Mouse (Mus musculus) lung, embryonic 16.5 days (tissue): Measurements from ENCODE around the gene Pole4. TPM values are rescaled to one million over a fixed set of nuclear protein-coding genes. Genes with fewer than 3 reads are reported as not detected.
"Not testable (repeated sequence)": the region's sequence is repeated elsewhere in the genome, so short reads cannot be mapped to it uniquely, and the experiment has no call there.

ENCODE experiments used
- ATAC-seq: fragments of 200-750 bp; cut with Nextera tagmentation; 2 replicates; pipeline ENCODE4 v1.8.0; 2017; ENCODE audit warnings: low read depth, mild to moderate bottlenecking, moderate library complexity
- H3K27ac ChIP-seq: fragments of 300-500 bp; sonication (generic); 2 replicates; pipeline ENCODE4 v1.5.1; 2014; ENCODE audit warnings: mild to moderate bottlenecking, control low read depth, low read length
- H3K27me3 ChIP-seq: fragments of 300-500 bp; sonication (generic); 2 replicates; pipeline ENCODE4 v1.6.1; 2014; ENCODE audit warnings: low read depth, low read length, mixed read lengths; ENCODE audit not compliant: control insufficient read depth, insufficient read depth
- H3K36me3 ChIP-seq: fragments of 300-500 bp; sonication (generic); 2 replicates; pipeline ENCODE4 v1.6.1; 2014; ENCODE audit warnings: low read length; ENCODE audit not compliant: control insufficient read depth, insufficient read depth
- H3K4me1 ChIP-seq: fragments of 300-500 bp; sonication (generic); replicated peaks from 2 replicates; pipeline ENCODE4 v1.6.1; 2014; ENCODE audit warnings: low read length, mixed read lengths; ENCODE audit not compliant: control insufficient read depth, insufficient read depth
- H3K4me2 ChIP-seq: fragments of 300-500 bp; sonication (generic); 2 replicates; pipeline ENCODE4 v1.6.1; 2014; ENCODE audit warnings: low read depth, low read length, control low read depth
- H3K4me3 ChIP-seq: fragments of 300-500 bp; sonication (generic); 2 replicates; pipeline ENCODE4 v1.5.1; 2014; ENCODE audit warnings: mild to moderate bottlenecking, low read length, control low read depth
- H3K9ac ChIP-seq: fragments of 300-500 bp; sonication (generic); 2 replicates; pipeline ENCODE4 v1.6.1; 2014; ENCODE audit warnings: low read length, control low read depth
- H3K9me3 ChIP-seq: fragments of 300-500 bp; sonication (generic); 2 replicates; pipeline ENCODE4 v1.6.1; 2016; ENCODE audit warnings: low read length; ENCODE audit not compliant: control insufficient read depth
- WGBS: fragments of 180-500 bp; shearing (Covaris S2); extraction: QIAGEN DNeasy Blood & Tissue Kit; methylation state at CpG from one replicate; pipeline ENCODE4 v1.1.7; 2014; 5-methylcytosine and 5-hydroxymethylcytosine counted together
- polyA plus RNA-seq: library from polyadenylated mRNA; unstranded; fragments of >200 nt; fragmentation: Nextera tagmentation; extraction: Ambion mirVana; gene quantifications from 2 replicates; pipeline ENCODE4 v1.2.1, GENCODE M21; 2015

The Pole4 gene
- polyA plus RNA-seq, 1 experiment from 2014 or later = 101 TPM

- H3K4me3 ChIP-seq = no peak overlapping the region
- no peak overlapping the region for H3K4me2 ChIP-seq
- no peak overlapping the region for H3K9ac ChIP-seq
- ATAC-seq = no peak
- no peaks in the 10 kb centered on the region for H3K4me1 ChIP-seq
- H3K9me3 ChIP-seq = no peaks in the 10 kb centered on the region
- H3K27ac ChIP-seq = no peak overlapping the region
- no peaks in the 10 kb centered on the region for H3K27me3 ChIP-seq
- no peaks in the 10 kb centered on the region for H3K36me3 ChIP-seq
These were observed 38.7 kb downstream of the Pole4 start for GRCm38 (mm10) chr6:82666480-82666879.

GRCm38 (mm10) chr6:82653169-82653525 lies 52.0 kb downstream of the Pole4 start:
- H3K27me3 ChIP-seq = no peaks in the 10 kb centered on the region
- H3K27ac ChIP-seq = peak overlapping the region; percentile 85
- H3K4me2 ChIP-seq = peak overlapping the region; percentile 84
- H3K36me3 ChIP-seq = peaks cover 3% of the 10 kb centered on the region; the same call in 1 of the 2 replicates
- no peak; the same call in 1 of the 2 replicates for ATAC-seq
- WGBS = 29% methylated on average over 11 of the region's 11 CpGs
- H3K9ac ChIP-seq = peak overlapping the region; percentile 74
- no peaks in the 10 kb centered on the region for H3K9me3 ChIP-seq
- H3K4me1 ChIP-seq = peaks cover 8% of the 10 kb centered on the region; the same call in 1 of the 2 replicates
- H3K4me3 ChIP-seq = peak overlapping the region; percentile 66

DNA sequence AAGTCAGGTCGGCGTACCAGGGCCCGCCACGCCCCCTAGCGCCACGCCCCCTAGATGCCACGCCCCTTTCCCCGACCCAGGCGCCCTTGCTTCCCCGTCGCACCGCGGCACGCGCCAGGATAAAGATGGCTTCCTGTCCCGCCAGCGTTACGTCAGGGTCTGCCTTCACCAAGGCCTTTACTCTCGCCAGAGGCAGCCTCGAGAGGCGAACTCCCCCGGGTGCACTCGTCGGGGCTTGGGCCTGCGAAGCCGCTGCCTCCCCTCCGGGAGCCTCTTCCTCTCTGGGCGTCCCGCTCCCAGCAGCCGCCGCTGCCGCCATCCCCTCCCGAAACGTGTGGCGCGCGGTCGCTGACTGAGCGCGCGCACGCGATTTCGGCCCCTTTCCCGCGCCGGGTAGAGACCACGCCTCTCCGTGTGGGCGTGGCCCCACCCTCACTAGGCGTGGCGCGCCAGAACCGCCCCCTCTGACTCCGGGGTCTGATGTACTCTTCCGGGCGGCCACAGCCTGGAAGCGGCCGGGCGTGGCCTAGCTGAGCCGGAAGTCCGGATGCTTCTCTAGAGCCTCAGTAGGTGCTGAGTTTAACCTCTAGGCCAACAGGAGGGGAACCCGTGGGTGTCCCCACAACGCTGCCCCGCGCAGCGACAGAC lies 52.5 kb downstream of the Pole4 start:
- Histone ChIP-seq H3K4me3 (peak overlapping the region; percentile 66), H3K27me3 (no peaks in the 10 kb centered on the region), H3K4me1 (peaks cover 8% of the 10 kb centered on the region; the same call in 1 of the 2 replicates), H3K36me3 (peaks cover 7% of the 10 kb centered on the region; the same call in 1 of the 2 replicates), H3K9ac (peak overlapping the region; percentile 77), H3K9me3 (no peaks in the 10 kb centered on the region), H3K27ac (peak overlapping the region; percentile 92), H3K4me2 (peak overlapping the region; percentile 84)
- ATAC-seq = peak; percentile 100
- WGBS = under 1% methylated on average over 66 of the region's 67 CpGs

GRCm38 (mm10) chr6:82649096-82649495 lies 56.1 kb downstream of the Pole4 start:
- Histone ChIP-seq H3K4me2 (no peak overlapping the region), H3K9me3 (no peaks in the 10 kb centered on the region), H3K27ac (no peak overlapping the region), H3K36me3 (peaks cover 8% of the 10 kb centered on the region; the same call in 1 of the 2 replicates), H3K4me1 (peaks cover 8% of the 10 kb centered on the region; the same call in 1 of the 2 replicates), H3K4me3 (no peak overlapping the region), H3K9ac (no peak overlapping the region), H3K27me3 (no peaks in the 10 kb centered on the region)
- WGBS = 80% methylated on average over 2 of the region's 2 CpGs
- no peak for ATAC-seq

- ATAC-seq = no peak
- H3K4me3 ChIP-seq = no peak overlapping the region
- H3K27me3 ChIP-seq = no peaks in the 10 kb centered on the region
- no peaks in the 10 kb centered on the region for H3K9me3 ChIP-seq
- peaks cover 8% of the 10 kb centered on the region; the same call in 1 of the 2 replicates for H3K4me1 ChIP-seq
- H3K27ac ChIP-seq = no peak overlapping the region
- 97% methylated on average over 1 of the region's 1 CpGs for WGBS
- no peak overlapping the region for H3K9ac ChIP-seq
- H3K36me3 ChIP-seq = peaks cover 8% of the 10 kb centered on the region; the same call in 1 of the 2 replicates
- no peak overlapping the region for H3K4me2 ChIP-seq
These were observed 57.1 kb downstream of the Pole4 start for GRCm38 (mm10) chr6:82647940-82648655.

GRCm38 (mm10) chr6:82647001-82647400 lies 58.2 kb downstream of the Pole4 start:
- Histone ChIP-seq H3K27ac (no peak overlapping the region), H3K27me3 (no peaks in the 10 kb centered on the region), H3K36me3 (peaks cover 8% of the 10 kb centered on the region; the same call in 1 of the 2 replicates), H3K4me1 (peaks cover 8% of the 10 kb centered on the region; the same call in 1 of the 2 replicates), H3K9ac (no peak overlapping the region), H3K4me3 (no peak overlapping the region), H3K9me3 (no peaks in the 10 kb centered on the region), H3K4me2 (no peak overlapping the region)
- ATAC-seq = no peak
- WGBS = 88% methylated on average over 1 of the region's 1 CpGs

DNA sequence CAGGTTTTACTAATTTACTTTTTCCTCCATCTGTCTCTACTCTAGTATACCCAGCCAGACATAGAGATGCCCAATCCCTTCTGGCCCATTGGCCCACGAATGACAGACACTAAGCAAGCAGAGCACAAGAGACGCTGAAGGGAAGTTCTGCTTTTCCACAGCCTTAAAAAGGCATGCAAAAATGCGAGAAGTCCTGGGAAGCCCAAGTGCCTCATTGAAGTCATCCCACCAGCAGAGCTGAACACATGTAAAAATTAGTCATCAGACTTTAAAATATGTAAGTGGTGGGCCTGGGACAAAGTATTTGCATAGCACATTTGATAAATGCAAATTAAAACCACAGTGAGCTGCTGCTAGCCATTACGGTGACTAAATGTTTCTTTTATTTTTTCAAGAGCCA lies 65.1 kb downstream of the Pole4 start:
- no peak for ATAC-seq
- no peaks in the 10 kb centered on the region for H3K9me3 ChIP-seq
- H3K9ac ChIP-seq = no peak overlapping the region
- no peak overlapping the region for H3K4me3 ChIP-seq
- no peaks in the 10 kb centered on the region for H3K27me3 ChIP-seq
- H3K4me1 ChIP-seq = no peaks in the 10 kb centered on the region
- H3K4me2 ChIP-seq = no peak overlapping the region
- WGBS = 80% methylated on average over 4 of the region's 4 CpGs
- H3K27ac ChIP-seq = no peak overlapping the region
- H3K36me3 ChIP-seq = no peaks in the 10 kb centered on the region

DNA sequence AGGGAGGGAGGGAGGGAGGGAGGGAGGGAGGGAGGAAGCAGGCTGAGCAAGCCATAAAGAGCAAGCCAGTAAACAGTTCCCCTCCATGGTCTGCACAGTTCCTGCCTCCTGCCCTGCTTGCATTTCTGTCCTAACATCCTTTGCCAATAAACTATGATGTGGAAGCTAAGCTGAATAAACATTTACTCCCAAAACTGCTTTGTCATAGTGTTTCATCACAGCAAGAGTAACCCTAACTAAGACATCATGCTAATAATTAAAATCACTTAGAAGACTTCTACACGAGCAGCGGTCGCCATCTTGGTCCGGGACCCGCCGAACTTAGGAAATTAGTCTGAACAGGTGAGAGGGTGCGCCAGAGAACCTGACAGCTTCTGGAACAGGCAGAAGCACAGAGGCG lies 79.8 kb downstream of the Pole4 start:
- H3K4me1 ChIP-seq, H3K4me3 ChIP-seq, H3K4me2 ChIP-seq, ATAC-seq, H3K27ac ChIP-seq, H3K9me3 ChIP-seq, H3K9ac ChIP-seq, H3K36me3 ChIP-seq, H3K27me3 ChIP-seq: not testable (repeated sequence)
- 94% methylated on average over 6 of the region's 8 CpGs for WGBS

GRCm38 (mm10) chr6:82613201-82613600 lies 92.0 kb downstream of the Pole4 start:
- no peaks in the 10 kb centered on the region for H3K9me3 ChIP-seq
- no peaks in the 10 kb centered on the region for H3K36me3 ChIP-seq
- H3K9ac ChIP-seq = no peak overlapping the region
- H3K4me2 ChIP-seq = no peak overlapping the region
- no peak for ATAC-seq
- H3K27me3 ChIP-seq = no peaks in the 10 kb centered on the region
- no peak overlapping the region for H3K27ac ChIP-seq
- H3K4me3 ChIP-seq = no peak overlapping the region
- H3K4me1 ChIP-seq = no peaks in the 10 kb centered on the region
- 64% methylated on average over 4 of the region's 4 CpGs for WGBS
